Mouse (Mus musculus): ENCODE data around the gene H2afv. TPM values are rescaled to one million over a fixed set of nuclear protein-coding genes. Genes with fewer than 3 reads are reported as not detected.

Gene H2afv
- 100 to 1,000 TPM; 241 to 279 TPM for polyA plus RNA-seq (2017; shearing (Covaris generic))

DNA sequence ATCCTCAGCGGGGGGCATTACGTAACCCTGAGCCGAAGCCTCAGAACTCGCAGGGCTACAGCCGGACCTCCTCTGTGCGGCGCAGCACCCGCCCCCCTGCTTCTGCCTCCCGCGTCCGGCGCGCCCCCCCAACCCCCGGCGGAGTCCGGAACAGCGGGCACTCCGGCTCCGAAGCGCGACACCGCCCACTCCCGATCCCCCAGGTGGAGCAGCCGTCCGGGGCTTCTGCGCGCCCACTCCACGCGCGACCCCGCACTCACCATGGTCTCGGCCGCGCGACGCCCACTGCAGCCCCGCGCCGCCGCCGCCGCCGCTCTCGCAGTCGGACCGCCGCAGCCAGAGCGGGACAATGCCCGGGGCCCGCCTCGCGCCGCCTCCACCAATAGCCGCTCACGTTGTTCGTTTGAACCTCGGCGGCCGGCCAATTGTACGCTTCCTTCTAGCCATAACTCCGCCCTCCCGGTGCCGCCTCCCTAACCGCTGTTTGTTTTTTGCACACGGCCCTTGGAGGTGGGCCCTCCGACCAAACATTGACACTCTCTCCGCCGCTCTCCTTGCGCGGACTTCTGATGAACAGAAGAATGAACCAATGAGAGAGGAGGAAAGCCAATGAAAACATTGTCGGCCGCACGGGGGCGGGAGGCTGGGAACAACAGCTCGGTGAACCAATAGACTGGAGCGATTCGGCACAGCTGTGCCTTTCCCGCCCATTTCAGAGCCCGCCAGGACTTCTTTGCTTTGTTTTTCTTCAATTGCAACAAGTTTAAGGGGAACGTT lies at the start of gene H2afv:
Gene H2afv (minus strand): TSS at position 367 of the 777 bp plus-strand sequence.

DNA sequence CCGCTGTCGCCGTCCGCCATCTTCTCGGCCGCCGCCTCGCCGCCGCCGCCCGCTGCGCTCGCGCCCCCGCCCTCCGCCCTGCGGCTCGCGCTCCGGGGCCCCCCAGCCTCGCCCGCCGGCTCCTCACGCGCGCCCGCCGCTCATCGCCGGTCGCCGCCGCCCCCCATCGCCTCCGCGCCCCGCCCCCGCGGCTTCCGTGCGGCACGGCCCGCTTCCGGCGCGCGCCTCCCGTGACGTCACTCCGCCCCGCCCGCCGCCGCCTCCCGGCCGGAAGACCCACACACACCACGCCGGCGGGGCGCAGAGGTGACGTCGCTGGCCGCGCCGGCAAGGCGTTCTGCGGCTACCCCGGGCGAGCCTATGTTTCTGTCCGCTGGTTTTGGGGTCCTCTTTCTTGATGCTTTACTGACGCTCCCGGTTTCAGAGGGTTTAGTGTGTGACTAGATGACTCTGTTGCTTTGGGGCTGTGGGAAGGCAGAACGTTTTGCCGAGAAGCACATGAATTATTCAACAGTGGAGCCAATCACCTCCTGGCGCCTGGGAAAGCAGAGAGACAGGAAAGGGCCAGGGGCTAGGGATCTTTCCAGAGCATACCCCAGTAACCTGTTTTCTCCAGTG lies 31.7 kb upstream of the H2afv start, which contains the start of gene Purb:
Gene Purb (minus strand): TSS at position 51 of the 618 bp plus-strand sequence.

DNA sequence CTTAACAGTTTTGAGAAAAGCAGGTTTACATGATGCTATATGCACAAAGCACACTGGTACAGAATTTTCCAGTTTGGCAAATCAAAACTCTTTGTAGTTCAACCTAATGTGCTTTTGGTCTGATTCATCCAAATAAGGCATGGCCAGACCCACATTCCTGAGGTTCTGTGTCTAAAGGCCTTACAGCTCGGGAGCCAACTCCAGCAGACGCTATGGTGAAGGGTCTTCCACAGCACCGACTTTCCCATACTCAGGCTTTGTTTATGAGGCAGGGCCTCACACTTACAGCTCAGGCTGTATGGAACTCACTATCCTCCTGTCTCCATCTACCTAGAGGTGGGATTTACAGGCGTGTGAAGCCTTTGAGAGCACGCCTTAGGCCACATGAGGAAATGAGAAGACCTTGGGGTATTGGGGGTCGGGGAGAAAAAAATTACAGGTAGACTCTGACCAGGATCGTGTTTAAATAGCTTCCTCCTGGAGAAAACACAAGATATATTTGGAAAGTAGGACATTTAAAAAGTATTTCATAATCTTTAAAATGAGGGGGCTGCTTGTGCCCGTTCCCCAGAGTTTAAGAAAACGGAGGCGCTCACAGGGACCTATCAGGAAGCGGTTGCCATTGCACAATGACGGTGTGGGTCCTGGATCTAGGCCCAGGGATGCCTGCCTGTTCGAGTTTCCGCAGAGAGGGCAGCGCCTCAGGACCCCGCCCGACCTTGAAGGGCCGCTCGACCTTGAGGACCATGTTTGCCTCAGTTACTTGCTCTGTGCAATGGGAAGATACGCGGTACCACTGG lies 29.3 kb downstream of the H2afv start, which contains the start of gene Ppia:
Gene Ppia (plus strand): TSS at position 693 of the 800 bp plus-strand sequence.

GRCm38 (mm10) chr11:6388726-6389413 lies 55.4 kb downstream of the H2afv start, which contains the start of gene Zmiz2:
Zmiz2 (plus strand) TSS chr11:6389074.

Other genes with a start within 250 kb of the H2afv start
- under 1 TPM in 1 of 2 experiments, not detected in 1; 0.23 TPM for gene A730071L15Rik, start 244.4 kb downstream of the H2afv start, polyA plus RNA-seq (2017; shearing (Covaris generic))
- gene Nudcd3, start 244.0 kb downstream of the H2afv start, polyA plus RNA-seq (2017; shearing (Covaris generic)): 10 to 100 TPM; 39.0 to 42.2 TPM
- gene Npc1l1, start 214.3 kb downstream of the H2afv start, polyA plus RNA-seq (2017; shearing (Covaris generic)): under 1 TPM; 0.19 to 0.22 TPM
- gene Ddx56, start 176.7 kb downstream of the H2afv start, polyA plus RNA-seq (2017; shearing (Covaris generic)): 10 to 100 TPM; 58.0 to 82.9 TPM
- gene Tmed4, start 169.6 kb downstream of the H2afv start, polyA plus RNA-seq (2017; shearing (Covaris generic)): 10 to 100 TPM; 47.8 to 78.4 TPM
- gene Ogdh, start 152.8 kb downstream of the H2afv start, polyA plus RNA-seq (2017; shearing (Covaris generic)): 100 to 1,000 TPM; 129 to 187 TPM
- gene Zmiz2, start 55.4 kb downstream of the H2afv start, polyA plus RNA-seq (2017; shearing (Covaris generic)): 10 to 100 TPM; 62.6 to 95.1 TPM
- 1,000 to 10,000 TPM; 4,126 to 4,496 TPM for gene Ppia, start 29.0 kb downstream of the H2afv start, polyA plus RNA-seq (2017; shearing (Covaris generic))
- gene Purb, start 31.5 kb upstream of the H2afv start, polyA plus RNA-seq (2017; shearing (Covaris generic)): 10 to 100 TPM; 23.5 to 23.7 TPM
- 100 to 1,000 TPM; 122 to 222 TPM for gene Myo1g, start 76.5 kb upstream of the H2afv start, polyA plus RNA-seq (2017; shearing (Covaris generic))
- gene Ccm2, start 102.4 kb upstream of the H2afv start, polyA plus RNA-seq (2017; shearing (Covaris generic)): 100 to 1,000 TPM; 277 to 304 TPM
- under 1 TPM; 0.39 to 0.81 TPM for gene Nacad, start 161.6 kb upstream of the H2afv start, polyA plus RNA-seq (2017; shearing (Covaris generic))
- gene Tbrg4, start 181.6 kb upstream of the H2afv start, polyA plus RNA-seq (2017; shearing (Covaris generic)): 10 to 100 TPM; 11.9 to 12.9 TPM
- gene Wap, start 194.2 kb upstream of the H2afv start, polyA plus RNA-seq (2017; shearing (Covaris generic)): not detected
- 10 to 100 TPM in 1 of 2 experiments, 1 to 10 TPM in 1; 4.8 to 10.2 TPM for gene Ramp3, start 214.1 kb upstream of the H2afv start, polyA plus RNA-seq (2017; shearing (Covaris generic))